Mouse (Mus musculus): ENCODE measurements around the gene Fbp1. TPM values are rescaled to one million over a fixed set of nuclear protein-coding genes. Genes with fewer than 3 reads are reported as not detected.

The Fbp1 gene
- polyA plus RNA-seq, 1 experiment from 2014 or later = 0.35 TPM

GRCm38 (mm10) chr13:62883925-62884324, 4.2 kb downstream of the Fbp1 start:
- Histone ChIP-seq H3K27ac (replicated peaks in 1 of 2; ENCODE audit: control insufficient read depth in 1 of 2, insufficient read depth in 1 of 2, low read depth in 2 of 2, low read length in 2 of 2) (no peak overlapping the region), H3K4me2 (ENCODE audit: low read length) (no peak overlapping the region), H3K9me3 (ENCODE audit: control insufficient read depth, low read length) (no peaks in the 10 kb centered on the region), H3K9ac (ENCODE audit: low read length) (no peak overlapping the region), H3K27me3 (ENCODE audit: control insufficient read depth, insufficient read depth, low read length) (peaks cover 27% of the 10 kb centered on the region), H3K36me3 (ENCODE audit: control insufficient read depth, insufficient read depth, low read length) (no peaks in the 10 kb centered on the region), H3K4me3 (ENCODE audit: control insufficient read depth in 1 of 2, insufficient read depth in 1 of 2, low read depth in 1 of 2, low read length in 2 of 2) (no peak overlapping the region), H3K4me1 (ENCODE audit: control insufficient read depth in 2 of 2, insufficient read depth in 2 of 2, low read length in 2 of 2) (peaks cover 2 to 6% of the 10 kb centered on the region in 2 experiments; a peak in 2 of 4 replicates)
- ATAC-seq (ENCODE audit: insufficient number of reproducible peaks, insufficient read depth, low FRiP score, low read depth) = no peak
- 89% methylated on average over 9 of the region's 9 CpGs for WGBS

GRCm38 (mm10) chr13:62883436-62883835, 4.6 kb downstream of the Fbp1 start:
- 65% methylated on average over 2 of the region's 2 CpGs for WGBS
- Histone ChIP-seq H3K36me3 (ENCODE audit: control insufficient read depth, insufficient read depth, low read length) (no peaks in the 10 kb centered on the region), H3K9me3 (ENCODE audit: control insufficient read depth, low read length) (no peaks in the 10 kb centered on the region), H3K4me2 (ENCODE audit: low read length) (no peak overlapping the region), H3K4me3 (ENCODE audit: control insufficient read depth in 1 of 2, insufficient read depth in 1 of 2, low read depth in 1 of 2, low read length in 2 of 2) (no peak overlapping the region), H3K27ac (replicated peaks in 1 of 2; ENCODE audit: control insufficient read depth in 1 of 2, insufficient read depth in 1 of 2, low read depth in 2 of 2, low read length in 2 of 2) (no peak overlapping the region), H3K9ac (ENCODE audit: low read length) (no peak overlapping the region), H3K4me1 (ENCODE audit: control insufficient read depth in 2 of 2, insufficient read depth in 2 of 2, low read length in 2 of 2) (peaks cover 2 to 6% of the 10 kb centered on the region in 2 experiments; a peak in 2 of 4 replicates), H3K27me3 (ENCODE audit: control insufficient read depth, insufficient read depth, low read length) (peaks cover 22% of the 10 kb centered on the region)
- ATAC-seq (ENCODE audit: insufficient number of reproducible peaks, insufficient read depth, low FRiP score, low read depth) = no peak

DNA sequence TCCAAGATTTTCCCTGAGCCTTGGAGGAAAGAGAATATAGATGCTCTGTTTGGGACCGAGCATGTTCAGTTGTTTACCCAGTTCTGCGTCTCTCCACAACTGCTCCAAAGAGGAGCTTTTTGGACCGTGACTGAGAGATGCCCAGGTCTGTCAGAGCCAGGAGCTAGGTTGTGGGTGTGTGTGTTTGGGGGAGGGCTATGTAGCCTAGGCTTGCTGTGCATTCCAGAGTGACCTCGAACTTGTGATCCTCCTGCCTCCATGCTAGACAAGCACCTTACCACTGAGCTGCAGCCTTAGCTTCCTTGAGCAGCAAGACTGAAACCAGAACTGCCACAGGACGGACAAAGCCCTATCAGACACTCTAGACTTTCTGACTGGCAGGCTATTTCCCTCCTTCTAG, 5.2 kb downstream of the Fbp1 start:
- WGBS = 67% methylated on average over 5 of the region's 5 CpGs
- no peak overlapping the region for H3K4me3 ChIP-seq (ENCODE audit: control insufficient read depth in 1 of 2, insufficient read depth in 1 of 2, low read depth in 1 of 2, low read length in 2 of 2)
- no peak for ATAC-seq (ENCODE audit: insufficient number of reproducible peaks, insufficient read depth, low FRiP score, low read depth)
- H3K4me2 ChIP-seq (ENCODE audit: low read length) = no peak overlapping the region
- peaks cover 16% of the 10 kb centered on the region for H3K27me3 ChIP-seq (ENCODE audit: control insufficient read depth, insufficient read depth, low read length)
- no peak overlapping the region for H3K9ac ChIP-seq (ENCODE audit: low read length)
- no peaks in the 10 kb centered on the region for H3K9me3 ChIP-seq (ENCODE audit: control insufficient read depth, low read length)
- no peak overlapping the region for H3K27ac ChIP-seq (replicated peaks in 1 of 2; ENCODE audit: control insufficient read depth in 1 of 2, insufficient read depth in 1 of 2, low read depth in 2 of 2, low read length in 2 of 2)
- H3K36me3 ChIP-seq (ENCODE audit: control insufficient read depth, insufficient read depth, low read length) = no peaks in the 10 kb centered on the region
- peaks cover 0 to 4% of the 10 kb centered on the region in 2 experiments; a peak in 2 of 4 replicates for H3K4me1 ChIP-seq (ENCODE audit: control insufficient read depth in 2 of 2, insufficient read depth in 2 of 2, low read length in 2 of 2)

DNA sequence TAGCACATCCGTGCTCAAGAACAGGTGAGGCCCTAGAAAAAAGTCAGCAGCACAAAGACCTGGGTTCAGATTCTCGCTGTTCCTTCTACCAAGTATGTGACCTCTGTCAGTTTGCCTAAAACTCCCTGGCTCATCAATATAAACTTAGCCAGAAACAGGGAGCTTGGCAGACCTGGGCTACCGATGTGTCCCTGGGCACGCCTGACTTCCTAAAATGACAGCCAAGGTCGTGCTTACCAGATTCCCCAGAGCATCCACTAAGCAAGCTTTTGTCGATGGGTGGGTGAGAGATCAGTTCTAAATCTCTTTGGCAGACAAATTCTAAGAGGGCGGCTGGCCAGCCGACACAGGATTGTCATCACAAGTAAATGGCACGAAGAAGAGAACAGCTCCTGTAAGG, 6.7 kb downstream of the Fbp1 start:
- no peak for ATAC-seq (ENCODE audit: insufficient number of reproducible peaks, insufficient read depth, low FRiP score, low read depth)
- Histone ChIP-seq H3K27ac (replicated peaks in 1 of 2; ENCODE audit: control insufficient read depth in 1 of 2, insufficient read depth in 1 of 2, low read depth in 2 of 2, low read length in 2 of 2) (no peak overlapping the region; a peak in 1 of 4 replicates), H3K27me3 (ENCODE audit: control insufficient read depth, insufficient read depth, low read length) (peaks cover under 1% of the 10 kb centered on the region; the same call in 1 of the 2 replicates), H3K4me2 (ENCODE audit: low read length) (no peak overlapping the region), H3K4me3 (ENCODE audit: control insufficient read depth in 1 of 2, insufficient read depth in 1 of 2, low read depth in 1 of 2, low read length in 2 of 2) (no peak overlapping the region), H3K9ac (ENCODE audit: low read length) (no peak overlapping the region), H3K36me3 (ENCODE audit: control insufficient read depth, insufficient read depth, low read length) (no peaks in the 10 kb centered on the region), H3K4me1 (ENCODE audit: control insufficient read depth in 2 of 2, insufficient read depth in 2 of 2, low read length in 2 of 2) (peaks cover 0 to 3% of the 10 kb centered on the region in 2 experiments; a peak in 1 of 4 replicates), H3K9me3 (ENCODE audit: control insufficient read depth, low read length) (no peaks in the 10 kb centered on the region)
- WGBS = 69% methylated on average over 9 of the region's 9 CpGs

DNA sequence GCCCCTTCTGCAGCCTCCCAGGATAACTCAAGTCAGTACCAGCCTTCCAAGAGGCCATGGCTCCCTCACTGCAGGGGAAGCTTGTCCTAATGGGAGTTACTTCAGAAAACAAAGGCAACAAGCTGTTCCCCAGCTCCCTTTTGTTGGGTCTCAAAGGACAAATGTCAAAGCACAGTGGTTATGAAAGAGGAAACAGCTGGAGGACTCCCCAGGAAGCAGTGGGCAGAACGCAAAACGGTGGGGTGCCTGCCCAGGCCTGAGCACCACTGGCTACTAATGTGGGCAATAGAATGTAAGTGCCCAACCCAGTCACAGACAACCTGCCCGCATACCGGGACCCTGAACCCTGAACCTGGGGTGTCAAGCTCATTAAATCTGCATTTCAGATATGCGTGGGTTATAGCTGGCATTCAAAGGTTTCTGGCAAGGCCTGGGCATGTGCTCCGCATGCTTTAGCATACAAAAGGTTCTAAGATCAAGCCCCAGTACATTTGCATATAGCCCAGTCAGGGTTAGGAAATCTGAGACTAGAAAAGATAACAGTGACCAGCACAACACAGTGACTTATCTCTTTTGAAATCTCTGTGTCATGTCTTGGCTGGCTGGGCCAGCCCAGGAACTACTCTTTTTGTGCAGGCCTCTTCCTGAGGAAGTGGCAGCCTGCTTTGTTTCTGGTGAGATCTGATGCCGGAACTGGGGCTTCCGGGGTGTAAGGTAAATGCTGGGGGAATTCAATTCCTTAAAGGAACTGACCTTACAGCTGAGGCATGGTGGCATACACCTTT, 8.1 kb downstream of the Fbp1 start:
- Histone ChIP-seq H3K4me2 (ENCODE audit: low read length) (no peak overlapping the region), H3K4me3 (ENCODE audit: control insufficient read depth in 1 of 2, insufficient read depth in 1 of 2, low read depth in 1 of 2, low read length in 2 of 2) (no peak overlapping the region), H3K27ac (replicated peaks in 1 of 2; ENCODE audit: control insufficient read depth in 1 of 2, insufficient read depth in 1 of 2, low read depth in 2 of 2, low read length in 2 of 2) (no peak overlapping the region; a peak in 1 of 4 replicates), H3K9me3 (ENCODE audit: control insufficient read depth, low read length) (no peaks in the 10 kb centered on the region), H3K9ac (ENCODE audit: low read length) (no peak overlapping the region), H3K4me1 (ENCODE audit: control insufficient read depth in 2 of 2, insufficient read depth in 2 of 2, low read length in 2 of 2) (peaks cover 0 to 3% of the 10 kb centered on the region in 2 experiments; a peak in 1 of 4 replicates), H3K36me3 (ENCODE audit: control insufficient read depth, insufficient read depth, low read length) (no peaks in the 10 kb centered on the region), H3K27me3 (ENCODE audit: control insufficient read depth, insufficient read depth, low read length) (no peaks in the 10 kb centered on the region)
- 47% methylated on average over 8 of the region's 8 CpGs for WGBS
- no peak for ATAC-seq (ENCODE audit: insufficient number of reproducible peaks, insufficient read depth, low FRiP score, low read depth)

DNA sequence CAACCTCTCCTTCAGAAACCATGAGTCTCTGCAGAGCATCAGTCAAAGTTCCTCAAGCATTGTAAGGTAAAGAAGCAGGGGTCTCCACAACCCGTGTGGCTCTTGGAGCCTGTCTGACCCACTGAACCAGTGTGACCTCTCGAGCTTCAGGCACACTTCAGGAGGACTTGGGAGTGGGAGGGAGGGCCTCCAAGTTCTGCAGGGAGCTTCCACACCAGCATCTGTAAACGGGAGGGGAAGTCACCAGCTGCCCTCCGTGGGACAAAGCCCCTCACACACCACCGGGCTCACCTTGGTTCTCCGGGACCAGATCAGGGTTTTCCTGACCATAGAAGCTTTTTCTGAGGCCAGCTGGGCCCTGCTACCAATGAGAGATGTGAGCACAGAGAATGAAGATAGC, 8.7 kb downstream of the Fbp1 start:
- H3K9ac ChIP-seq (ENCODE audit: low read length) = no peak overlapping the region
- no peak overlapping the region for H3K4me2 ChIP-seq (ENCODE audit: low read length)
- no peaks in the 10 kb centered on the region for H3K9me3 ChIP-seq (ENCODE audit: control insufficient read depth, low read length)
- no peaks in the 10 kb centered on the region for H3K36me3 ChIP-seq (ENCODE audit: control insufficient read depth, insufficient read depth, low read length)
- H3K27ac ChIP-seq (replicated peaks in 1 of 2; ENCODE audit: control insufficient read depth in 1 of 2, insufficient read depth in 1 of 2, low read depth in 2 of 2, low read length in 2 of 2) = no peak overlapping the region
- H3K4me1 ChIP-seq (ENCODE audit: control insufficient read depth in 2 of 2, insufficient read depth in 2 of 2, low read length in 2 of 2) = peaks cover 0 to 3% of the 10 kb centered on the region in 2 experiments; a peak in 1 of 4 replicates
- H3K4me3 ChIP-seq (ENCODE audit: control insufficient read depth in 1 of 2, insufficient read depth in 1 of 2, low read depth in 1 of 2, low read length in 2 of 2) = no peak overlapping the region
- no peaks in the 10 kb centered on the region for H3K27me3 ChIP-seq (ENCODE audit: control insufficient read depth, insufficient read depth, low read length)
- 45% methylated on average over 6 of the region's 6 CpGs for WGBS
- no peak for ATAC-seq (ENCODE audit: insufficient number of reproducible peaks, insufficient read depth, low FRiP score, low read depth)

DNA sequence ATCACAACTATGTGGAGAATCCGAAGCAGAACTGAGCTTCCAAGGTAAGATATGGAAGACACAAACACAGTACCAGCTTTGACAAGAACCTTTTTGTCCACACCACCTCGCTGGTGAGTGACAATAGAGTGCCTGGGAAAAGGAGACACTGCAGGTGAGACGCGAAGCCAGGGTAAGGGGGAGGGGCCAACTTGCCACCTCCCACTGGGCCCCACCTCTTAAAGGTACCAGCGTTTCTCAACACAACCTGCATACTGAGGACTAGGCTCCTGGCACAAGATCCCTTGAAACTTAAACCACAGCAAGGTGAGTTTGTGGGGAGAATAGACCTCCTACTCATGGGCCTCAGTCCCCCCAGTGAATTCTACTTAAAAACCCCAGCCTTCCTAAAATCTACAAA, 10.8 kb downstream of the Fbp1 start:
- H3K27ac ChIP-seq (replicated peaks in 1 of 2; ENCODE audit: control insufficient read depth in 1 of 2, insufficient read depth in 1 of 2, low read depth in 2 of 2, low read length in 2 of 2) = no peak overlapping the region
- H3K27me3 ChIP-seq (ENCODE audit: control insufficient read depth, insufficient read depth, low read length) = no peaks in the 10 kb centered on the region
- H3K4me2 ChIP-seq (ENCODE audit: low read length) = 0 out of 2 replicates have a peak overlapping the region, but pooled peaks have one; percentile 11
- no peak overlapping the region for H3K9ac ChIP-seq (ENCODE audit: low read length)
- H3K4me3 ChIP-seq (ENCODE audit: control insufficient read depth in 1 of 2, insufficient read depth in 1 of 2, low read depth in 1 of 2, low read length in 2 of 2) = no peak overlapping the region
- peaks cover 0 to 3% of the 10 kb centered on the region in 2 experiments; a peak in 1 of 4 replicates for H3K4me1 ChIP-seq (ENCODE audit: control insufficient read depth in 2 of 2, insufficient read depth in 2 of 2, low read length in 2 of 2)
- WGBS = 9% methylated on average over 5 of the region's 5 CpGs
- no peak for ATAC-seq (ENCODE audit: insufficient number of reproducible peaks, insufficient read depth, low FRiP score, low read depth)
- H3K9me3 ChIP-seq (ENCODE audit: control insufficient read depth, low read length) = no peaks in the 10 kb centered on the region
- H3K36me3 ChIP-seq (ENCODE audit: control insufficient read depth, insufficient read depth, low read length) = no peaks in the 10 kb centered on the region
